Mouse (Mus musculus): ENCODE measurements around the gene Arhgdia. TPM values are rescaled to one million over a fixed set of nuclear protein-coding genes. Genes with fewer than 3 reads are reported as not detected.
"Not testable (repeated sequence)": the region's sequence is repeated elsewhere in the genome, so short reads cannot be mapped to it uniquely, and the experiment has no call there.

Arhgdia gene
- polyA plus RNA-seq, 1 experiment from 2014 or later: 419 TPM

- no peaks in the 10 kb centered on the region for H3K27me3 ChIP-seq (ENCODE audit: control insufficient read depth, insufficient read depth, low read length)
- peaks cover 30% of the 10 kb centered on the region for H3K36me3 ChIP-seq (ENCODE audit: control insufficient read depth, insufficient read depth, low read length)
- peak overlapping the region; percentile 68 for H3K4me3 ChIP-seq (ENCODE audit: low read depth, low read length)
- 15% methylated on average over 11 of the region's 11 CpGs for WGBS
- no peak for ATAC-seq (ENCODE audit: low read depth)
- H3K9ac ChIP-seq (replicated peaks; ENCODE audit: low read depth, low read length): peak overlapping the region; percentile 72
- H3K9me3 ChIP-seq (ENCODE audit: control insufficient read depth, low read length): no peaks in the 10 kb centered on the region
- peak overlapping the region; percentile 95 for H3K4me2 ChIP-seq (ENCODE audit: low read depth, low read length)
- peaks cover 16% of the 10 kb centered on the region for H3K4me1 ChIP-seq (ENCODE audit: control insufficient read depth, insufficient read depth, low read length)
- H3K27ac ChIP-seq (ENCODE audit: low read depth, low read length): peak overlapping the region; percentile 56
These were observed 9.5 kb downstream of the Arhgdia start for GRCm38 (mm10) chr11:120571754-120572416.

- H3K36me3 ChIP-seq (ENCODE audit: control insufficient read depth, insufficient read depth, low read length): peaks cover 37% of the 10 kb centered on the region
- peak overlapping the region; percentile 95; the same call in 1 of the 2 replicates for H3K4me2 ChIP-seq (ENCODE audit: low read depth, low read length)
- peaks cover 16% of the 10 kb centered on the region for H3K4me1 ChIP-seq (ENCODE audit: control insufficient read depth, insufficient read depth, low read length)
- H3K27ac ChIP-seq (ENCODE audit: low read depth, low read length): no peak overlapping the region
- 89% methylated on average over 3 of the region's 3 CpGs for WGBS
- no peaks in the 10 kb centered on the region for H3K27me3 ChIP-seq (ENCODE audit: control insufficient read depth, insufficient read depth, low read length)
- no peak overlapping the region; the same call in 1 of the 2 replicates for H3K4me3 ChIP-seq (ENCODE audit: low read depth, low read length)
- no peaks in the 10 kb centered on the region for H3K9me3 ChIP-seq (ENCODE audit: control insufficient read depth, low read length)
- H3K9ac ChIP-seq (replicated peaks; ENCODE audit: low read depth, low read length): no peak overlapping the region; the same call in 1 of the 2 replicates
- no peak for ATAC-seq (ENCODE audit: low read depth)
These were observed 10.3 kb downstream of the Arhgdia start for GRCm38 (mm10) chr11:120571122-120571521.

GRCm38 (mm10) chr11:120568324-120568723, 13.1 kb downstream of the Arhgdia start:
- Histone ChIP-seq H3K4me3 (ENCODE audit: low read depth, low read length) (no peak overlapping the region), H3K4me1 (ENCODE audit: control insufficient read depth, insufficient read depth, low read length) (peaks cover 8% of the 10 kb centered on the region), H3K9ac (replicated peaks; ENCODE audit: low read depth, low read length) (no peak overlapping the region), H3K27ac (ENCODE audit: low read depth, low read length) (no peak overlapping the region), H3K36me3 (ENCODE audit: control insufficient read depth, insufficient read depth, low read length) (peaks cover 64% of the 10 kb centered on the region), H3K27me3 (ENCODE audit: control insufficient read depth, insufficient read depth, low read length) (no peaks in the 10 kb centered on the region), H3K9me3 (ENCODE audit: control insufficient read depth, low read length) (no peaks in the 10 kb centered on the region), H3K4me2 (ENCODE audit: low read depth, low read length) (no peak overlapping the region)
- 92% methylated on average over 6 of the region's 6 CpGs for WGBS
- no peak for ATAC-seq (ENCODE audit: low read depth)

GRCm38 (mm10) chr11:120565114-120565513, 16.3 kb downstream of the Arhgdia start:
- H3K4me2 ChIP-seq (ENCODE audit: low read depth, low read length): no peak overlapping the region
- H3K4me1 ChIP-seq (ENCODE audit: control insufficient read depth, insufficient read depth, low read length): no peaks in the 10 kb centered on the region
- H3K36me3 ChIP-seq (ENCODE audit: control insufficient read depth, insufficient read depth, low read length): peaks cover 88% of the 10 kb centered on the region
- H3K27ac ChIP-seq (ENCODE audit: low read depth, low read length): no peak overlapping the region
- H3K27me3 ChIP-seq (ENCODE audit: control insufficient read depth, insufficient read depth, low read length): no peaks in the 10 kb centered on the region
- 91% methylated on average over 9 of the region's 9 CpGs for WGBS
- H3K4me3 ChIP-seq (ENCODE audit: low read depth, low read length): no peak overlapping the region
- no peak for ATAC-seq (ENCODE audit: low read depth)
- no peaks in the 10 kb centered on the region for H3K9me3 ChIP-seq (ENCODE audit: control insufficient read depth, low read length)
- H3K9ac ChIP-seq (replicated peaks; ENCODE audit: low read depth, low read length): no peak overlapping the region

GRCm38 (mm10) chr11:120562949-120563348, 18.5 kb downstream of the Arhgdia start:
- Histone ChIP-seq H3K27me3 (ENCODE audit: control insufficient read depth, insufficient read depth, low read length) (no peaks in the 10 kb centered on the region), H3K27ac (ENCODE audit: low read depth, low read length) (no peak overlapping the region), H3K36me3 (ENCODE audit: control insufficient read depth, insufficient read depth, low read length) (peaks cover 78% of the 10 kb centered on the region), H3K9me3 (ENCODE audit: control insufficient read depth, low read length) (no peaks in the 10 kb centered on the region), H3K9ac (replicated peaks; ENCODE audit: low read depth, low read length) (no peak overlapping the region), H3K4me2 (ENCODE audit: low read depth, low read length) (no peak overlapping the region), H3K4me1 (ENCODE audit: control insufficient read depth, insufficient read depth, low read length) (no peaks in the 10 kb centered on the region), H3K4me3 (ENCODE audit: low read depth, low read length) (no peak overlapping the region)
- ATAC-seq (ENCODE audit: low read depth): no peak
- 96% methylated on average over 13 of the region's 13 CpGs for WGBS

GRCm38 (mm10) chr11:120560952-120561728, 20.3 kb downstream of the Arhgdia start:
- WGBS: 95% methylated on average over 13 of the region's 13 CpGs
- no peaks in the 10 kb centered on the region for H3K9me3 ChIP-seq (ENCODE audit: control insufficient read depth, low read length)
- no peak overlapping the region for H3K4me2 ChIP-seq (ENCODE audit: low read depth, low read length)
- H3K4me1 ChIP-seq (ENCODE audit: control insufficient read depth, insufficient read depth, low read length): no peaks in the 10 kb centered on the region
- no peaks in the 10 kb centered on the region for H3K27me3 ChIP-seq (ENCODE audit: control insufficient read depth, insufficient read depth, low read length)
- no peak overlapping the region for H3K4me3 ChIP-seq (ENCODE audit: low read depth, low read length)
- H3K9ac ChIP-seq (replicated peaks; ENCODE audit: low read depth, low read length): no peak overlapping the region
- peaks cover 60% of the 10 kb centered on the region for H3K36me3 ChIP-seq (ENCODE audit: control insufficient read depth, insufficient read depth, low read length)
- no peak overlapping the region for H3K27ac ChIP-seq (ENCODE audit: low read depth, low read length)
- no peak for ATAC-seq (ENCODE audit: low read depth)

GRCm38 (mm10) chr11:120558843-120559242, 22.6 kb downstream of the Arhgdia start:
- H3K27ac ChIP-seq (ENCODE audit: low read depth, low read length); H3K9me3 ChIP-seq (ENCODE audit: control insufficient read depth, low read length); H3K4me3 ChIP-seq (ENCODE audit: low read depth, low read length); H3K27me3 ChIP-seq (ENCODE audit: control insufficient read depth, insufficient read depth, low read length); H3K4me2 ChIP-seq (ENCODE audit: low read depth, low read length); H3K4me1 ChIP-seq (ENCODE audit: control insufficient read depth, insufficient read depth, low read length); ATAC-seq (ENCODE audit: low read depth); H3K9ac ChIP-seq (replicated peaks; ENCODE audit: low read depth, low read length): not testable (repeated sequence)
- 85% methylated on average over 6 of the region's 6 CpGs for WGBS
- H3K36me3 ChIP-seq (ENCODE audit: control insufficient read depth, insufficient read depth, low read length): peaks cover 39% of the 10 kb centered on the region

GRCm38 (mm10) chr11:120555260-120555659, 26.2 kb downstream of the Arhgdia start:
- Histone ChIP-seq H3K27ac (ENCODE audit: low read depth, low read length) (no peak overlapping the region), H3K36me3 (ENCODE audit: control insufficient read depth, insufficient read depth, low read length) (peaks cover 5% of the 10 kb centered on the region), H3K9me3 (ENCODE audit: control insufficient read depth, low read length) (no peaks in the 10 kb centered on the region), H3K27me3 (ENCODE audit: control insufficient read depth, insufficient read depth, low read length) (no peaks in the 10 kb centered on the region), H3K4me2 (ENCODE audit: low read depth, low read length) (no peak overlapping the region), H3K4me3 (ENCODE audit: low read depth, low read length) (no peak overlapping the region), H3K4me1 (ENCODE audit: control insufficient read depth, insufficient read depth, low read length) (peaks cover 2% of the 10 kb centered on the region; the same call in 1 of the 2 replicates), H3K9ac (replicated peaks; ENCODE audit: low read depth, low read length) (no peak overlapping the region)
- ATAC-seq (ENCODE audit: low read depth): no peak
- WGBS: 93% methylated on average over 2 of the region's 2 CpGs

GRCm38 (mm10) chr11:120554834-120555233, 26.6 kb downstream of the Arhgdia start:
- H3K27me3 ChIP-seq (ENCODE audit: control insufficient read depth, insufficient read depth, low read length): no peaks in the 10 kb centered on the region
- H3K9ac ChIP-seq (replicated peaks; ENCODE audit: low read depth, low read length): no peak overlapping the region
- peaks cover under 1% of the 10 kb centered on the region; the same call in 1 of the 2 replicates for H3K36me3 ChIP-seq (ENCODE audit: control insufficient read depth, insufficient read depth, low read length)
- no peak overlapping the region for H3K4me2 ChIP-seq (ENCODE audit: low read depth, low read length)
- H3K9me3 ChIP-seq (ENCODE audit: control insufficient read depth, low read length): no peaks in the 10 kb centered on the region
- WGBS: 88% methylated on average over 7 of the region's 7 CpGs
- H3K27ac ChIP-seq (ENCODE audit: low read depth, low read length): no peak overlapping the region
- no peak for ATAC-seq (ENCODE audit: low read depth)
- H3K4me1 ChIP-seq (ENCODE audit: control insufficient read depth, insufficient read depth, low read length): peaks cover 5% of the 10 kb centered on the region; the same call in 1 of the 2 replicates
- H3K4me3 ChIP-seq (ENCODE audit: low read depth, low read length): no peak overlapping the region

Data from neural tube, embryonic 14.5 days (tissue).